Mouse (Mus musculus) cerebellum, adult 2 months (tissue): ENCODE measurements at regions not wholly inside any gene's neighbourhood (a gene's known extent, or its start where the extent isn't known, plus 50 kb on each side); places are given as distances from the start of the nearest gene placed in this dataset.

Experiments
- CTCF ChIP-seq: fragments of 200-500 bp; IDR thresholded peaks from 2 replicates; pipeline ENCODE4 v1.5.1; 2011; ENCODE audit warnings: low read depth, mild to moderate bottlenecking, control low read depth, low read length, moderate library complexity, borderline replicate concordance; ENCODE audit not compliant: insufficient read depth
- POLR2A ChIP-seq: fragments of 200-500 bp; IDR thresholded peaks from 2 replicates; pipeline ENCODE4 v1.6.1; 2011; ENCODE audit warnings: low read length, control low read depth, borderline replicate concordance; ENCODE audit not compliant: insufficient read depth

- no peak for TF ChIP-seq POLR2A
- no peak for TF ChIP-seq CTCF
Measured at GRCm38 (mm10) chr10:16962463-16962862, 760.6 kb upstream of the Cited2 start.
